Mouse (Mus musculus) hindbrain, embryonic 13.5 days (tissue): Measurements from ENCODE around the gene Ankrd35. TPM values are rescaled to one million over a fixed set of nuclear protein-coding genes. Genes with fewer than 3 reads are reported as not detected.

Experiments
- polyA plus RNA-seq: library from polyadenylated mRNA; unstranded; fragments of >200 nt; fragmentation: Nextera tagmentation; extraction: Ambion mirVana; gene quantifications from 2 replicates; pipeline ENCODE4 v1.2.1, GENCODE M21; 2015

The Ankrd35 gene
- polyA plus RNA-seq, 1 experiment from 2014 or later: 0.84 TPM

Other genes starting within 250 kb of the Ankrd35 start
- not detected in 2 replicates for gene BC107364, start 217.8 kb upstream of the Ankrd35 start, polyA plus RNA-seq
- 0.89 and 0.92 TPM in 2 replicates for gene Hfe2, start 145.0 kb upstream of the Ankrd35 start, polyA plus RNA-seq
- 60.5 and 67.6 TPM in 2 replicates for gene Txnip, start 112.2 kb upstream of the Ankrd35 start, polyA plus RNA-seq
- 1.2 and 1.6 TPM in 2 replicates for gene Gm16253, start 93.1 kb upstream of the Ankrd35 start, polyA plus RNA-seq
- 38.3 and 39.3 TPM in 2 replicates for gene Polr3gl, start 76.0 kb upstream of the Ankrd35 start, polyA plus RNA-seq
- gene Ankrd34a, start 73.5 kb upstream of the Ankrd35 start, polyA plus RNA-seq: 9.7 and 10.5 TPM in 2 replicates
- 6.8 and 7.3 TPM in 2 replicates for gene Lix1l, start 69.0 kb upstream of the Ankrd35 start, polyA plus RNA-seq
- gene Rbm8a, start 40.2 kb upstream of the Ankrd35 start, polyA plus RNA-seq: 123 and 129 TPM in 2 replicates
- 49.0 and 50.2 TPM in 2 replicates for gene Pex11b, start 34.8 kb upstream of the Ankrd35 start, polyA plus RNA-seq
- 0.05 and 0.12 TPM in 2 replicates for gene Gm42957, start 34.7 kb upstream of the Ankrd35 start, polyA plus RNA-seq
- gene Itga10, start 24.5 kb upstream of the Ankrd35 start, polyA plus RNA-seq: 0.82 and 0.91 TPM in 2 replicates
- gene Pias3, start 26.3 kb downstream of the Ankrd35 start, polyA plus RNA-seq: 33.7 and 33.8 TPM in 2 replicates
- 14.0 and 19.2 TPM in 2 replicates for gene Nudt17, start 38.4 kb downstream of the Ankrd35 start, polyA plus RNA-seq
- 32.5 and 36.4 TPM in 2 replicates for gene Polr3c, start 57.5 kb downstream of the Ankrd35 start, polyA plus RNA-seq
- 70.3 and 72.4 TPM in 2 replicates for gene Rnf115, start 57.5 kb downstream of the Ankrd35 start, polyA plus RNA-seq
- gene Pdzk1, start 159.2 kb downstream of the Ankrd35 start, polyA plus RNA-seq: not detected in 2 replicates
- 0.19 and 0.30 TPM in 2 replicates for gene Cd160, start 159.2 kb downstream of the Ankrd35 start, polyA plus RNA-seq
- 3.7 and 4.8 TPM in 2 replicates for gene Gja5, start 234.6 kb downstream of the Ankrd35 start, polyA plus RNA-seq
- gene Gpr89, start 235.2 kb downstream of the Ankrd35 start, polyA plus RNA-seq: 38.3 and 40.7 TPM in 2 replicates